16 mouse cellular contexts compared by ENCODE assay signal in the genomic region with DNA sequence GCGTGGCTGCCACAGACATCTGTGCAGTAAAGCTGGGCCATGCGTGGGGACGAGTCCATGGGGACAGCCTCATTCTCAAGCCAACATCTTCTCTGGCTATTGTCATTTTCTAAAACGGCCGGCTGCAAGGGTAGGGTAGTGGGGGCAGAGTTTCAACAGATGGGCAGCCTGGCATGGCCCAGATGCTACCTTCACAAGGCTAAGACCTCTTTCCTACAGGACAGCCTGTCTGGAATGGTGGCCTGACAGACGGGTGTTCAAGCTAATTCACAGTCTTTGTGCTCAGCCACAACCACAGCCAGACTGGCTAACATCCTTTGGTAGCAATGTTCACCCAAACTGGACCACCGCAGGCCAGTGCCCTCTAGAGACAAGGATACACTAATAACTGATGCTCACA.
A peak's percentile ranks its signal among the peaks of the same experiment; 100 is the strongest.
DNase-seq lines count a peak whose midpoint lies in the region; ATAC-seq and TF ChIP-seq lines count a peak whose summit lies in the region.
"Had no signal": no experiment of that assay in that cellular context is flagged by ENCODE, and none has a peak within 500 bp of the region (broad histone marks: within the 10 kb centered on the region; RNA-seq: fewer than 3 reads in every experiment).

No protein-coding gene starts in this region.

- 74% methylated on average over 7 of the region's 7 CpGs for WGBS in bone marrow, adult 2 months
- WGBS in forebrain, embryonic 10.5 days: 73% methylated on average over 7 of the region's 7 CpGs
- 58% methylated on average over 7 of the region's 7 CpGs for WGBS in hindbrain, embryonic 16.5 days

- H3K9me3 ChIP-seq in forebrain, embryonic 10.5 days: no peaks in the 10 kb centered on the region
- H3K9me3 ChIP-seq in hindbrain, embryonic 16.5 days (ENCODE audit: control insufficient read depth, low read length): no peaks in the 10 kb centered on the region

- peaks cover 32% of the 10 kb centered on the region for H3K36me3 ChIP-seq in forebrain, embryonic 10.5 days (replicated peaks)
- no peaks in the 10 kb centered on the region for H3K36me3 ChIP-seq in hindbrain, embryonic 16.5 days (ENCODE audit: control insufficient read depth, insufficient read depth, low read length)

- H3K4me1 ChIP-seq in bone marrow, adult 2 months (ENCODE audit: control insufficient read depth, insufficient read depth, low read length): peaks cover 13% of the 10 kb centered on the region
- peaks cover 96% of the 10 kb centered on the region for H3K4me1 ChIP-seq in forebrain, embryonic 10.5 days
- H3K4me1 ChIP-seq in hindbrain, embryonic 16.5 days (ENCODE audit: control insufficient read depth, insufficient read depth, low read depth, low read length): peaks cover 41% of the 10 kb centered on the region

- no peak overlapping the region for H3K9ac ChIP-seq in hindbrain, embryonic 16.5 days (ENCODE audit: low read depth, low read length)

- no peak overlapping the region for H3K4me2 ChIP-seq in hindbrain, embryonic 16.5 days (ENCODE audit: low read length)
- H3K4me2 ChIP-seq: heart, embryonic 11.5 days had no signal

- ATAC-seq in hindbrain, embryonic 16.5 days: no peak

- DNase-seq in left cerebral cortex, postnatal 4 days: peak; percentile 68
- no peak for DNase-seq in left cerebral cortex, postnatal 14 days (ENCODE audit: low spot score in 2 of 2)
- no peak for DNase-seq in forebrain, embryonic 10.5 days (ENCODE audit: extremely low spot score, low spot score)
- no peak for DNase-seq in thymus, postnatal 36 days
- DNase-seq in adrenal gland, postnatal 36 days: no peak
- DNase-seq in layer of hippocampus, postnatal 14 days (ENCODE audit: low spot score in 2 of 2): no peak
- DNase-seq: adrenal gland, postnatal 25 days; embryo, embryonic 11 days; gastrocnemius, postnatal 10 days; heart, postnatal 36 days; kidney, adult 11 months; kidney, postnatal 25 days; right cerebral cortex, postnatal 4 days had no signal

- peak overlapping the region; percentile 68 for H3K27ac ChIP-seq in bone marrow, adult 2 months (ENCODE audit: control insufficient read depth, insufficient read depth, low read depth, low read length, poor library complexity)
- H3K27ac ChIP-seq in forebrain, embryonic 10.5 days: peak overlapping the region; percentile 80
- peak overlapping the region; percentile 37 for H3K27ac ChIP-seq in hindbrain, embryonic 16.5 days (ENCODE audit: low read depth, low read length)

- intact Hi-C loops in left cerebral cortex, postnatal 4 days (cut with DNase I): no loop called here
- intact Hi-C loops in left cerebral cortex, postnatal 14 days (cut with DNase I): loop anchor here (5.0 kb wide), 1 partner anchor 73 kb away; no protein-coding TSS in a partner anchor

- peaks cover 46% of the 10 kb centered on the region for H3K27me3 ChIP-seq in forebrain, embryonic 10.5 days (ENCODE audit: poor library complexity, severe bottlenecking)
- no peaks in the 10 kb centered on the region for H3K27me3 ChIP-seq in hindbrain, embryonic 16.5 days (replicated peaks; ENCODE audit: control insufficient read depth, insufficient read depth, low read length)

- no peak overlapping the region for H3K4me3 ChIP-seq in bone marrow, adult 2 months (replicated peaks; ENCODE audit: control insufficient read depth, low read depth, low read length)
- H3K4me3 ChIP-seq in forebrain, embryonic 10.5 days: no peak overlapping the region
- no peak overlapping the region for H3K4me3 ChIP-seq in hindbrain, embryonic 16.5 days (ENCODE audit: low read length)

- TF ChIP-seq POLR2A in bone marrow, adult 2 months (IDR thresholded peaks at IDR 0.05; ENCODE audit: borderline replicate concordance, control insufficient read depth, low read depth, low read length): no peak

- TF ChIP-seq CTCF in bone marrow, adult 2 months (IDR thresholded peaks at IDR 0.05; ENCODE audit: control insufficient read depth, insufficient read depth, low read length): no peak
